ENCODE assay signal across 7 mouse cellular contexts in genomic region chr5:96768846-96769471, GRCm38 (mm10). TPM values are rescaled to one million over a fixed set of nuclear protein-coding genes. Genes with fewer than 3 reads are reported as not detected.
A peak's percentile ranks its signal among the peaks of the same experiment; 100 is the strongest.
DNase-seq lines count a peak whose midpoint lies in the region; ATAC-seq and TF ChIP-seq lines count a peak whose summit lies in the region.

No protein-coding gene starts in this region.

- 0 out of 2 replicates have a peak, but pooled peaks cover 5% of the 10 kb centered on the region for H3K36me3 ChIP-seq in lung, embryonic 14.5 days (ENCODE audit: insufficient read depth)

- peak; percentile 89 for TF ChIP-seq CTCF in lung, embryonic 14.5 days (IDR thresholded peaks at IDR 0.05; ENCODE audit: low read depth)

- peak; percentile 77 for ATAC-seq in common myeloid progenitor, adult 5-6 weeks (replicated peaks; ENCODE audit: low read depth, poor library complexity, severe bottlenecking)
- ATAC-seq in lung, embryonic 14.5 days (ENCODE audit: insufficient read depth), result no peak

- no peak overlapping the region for H3K9ac ChIP-seq in lung, embryonic 14.5 days

- no peaks in the 10 kb centered on the region for H3K9me3 ChIP-seq in lung, embryonic 14.5 days (ENCODE audit: low read depth, low read length)

- 58% methylated on average over 10 of the region's 10 CpGs for WGBS in large intestine, adult 2 months
- 50% methylated on average over 10 of the region's 10 CpGs for WGBS in lung, embryonic 14.5 days

- H3K4me1 ChIP-seq in lung, embryonic 14.5 days (ENCODE audit: insufficient read depth), result no peaks in the 10 kb centered on the region

- intact Hi-C loops in gastrocnemius, postnatal 14 days (cut with DNase I; ENCODE audit: low total_unique reads), result loop anchor here (10.0 kb wide), 1 partner anchor 504 kb away; no protein-coding TSS in a partner anchor

- H3K27ac ChIP-seq in lung, embryonic 14.5 days (ENCODE audit: low read depth), result no peak overlapping the region

- H3K4me2 ChIP-seq in lung, embryonic 14.5 days, result no peak overlapping the region

- DNase-seq in ES-CJ7 (ENCODE audit: low read depth, low spot score), result peak; percentile 42
- peak; percentile 42 to 85 for DNase-seq in adrenal gland, adult (ENCODE audit: inconsistent age in 2 of 2, low spot score in 1 of 2)
- DNase-seq in gastrocnemius, postnatal 14 days, result peak; percentile 39
- DNase-seq in large intestine, adult 2 months (ENCODE audit: low read depth, low spot score), result peak; percentile 38
- peak; percentile 89 for DNase-seq in lung, embryonic 14.5 days
- DNase-seq in right cerebral cortex, adult 2 months (ENCODE audit: low spot score in 2 of 2), result peak; percentile 87 to 90

- H3K27me3 ChIP-seq in lung, embryonic 14.5 days (ENCODE audit: insufficient read depth, low read length), result no peaks in the 10 kb centered on the region

- no peak overlapping the region for H3K4me3 ChIP-seq in lung, embryonic 14.5 days (ENCODE audit: low read depth, low read length)

RNA-seq across cellular contexts. Expression of gene Anxa3, which starts 24.2 kb away (rescaled TPM):
- 76.5 and 81.3 TPM in 2 replicates for total RNA-seq in common myeloid progenitor, adult 5-6 weeks (2017)
- 10 to 100 TPM; 16.6 to 22.5 TPM for total RNA-seq in gastrocnemius, postnatal 14 days (2021)
- polyA plus RNA-seq in large intestine, adult 2 months (2012; rRNA removed), result 6.5 and 7.3 TPM in 2 replicates
- polyA plus RNA-seq in lung, embryonic 14.5 days (2014; fragmentation: Nextera tagmentation; extraction: Ambion mirVana), result 53.0 and 55.2 TPM in 2 replicates

Comparison
In these comparisons a context has a peak if more than half of its experiments do, and no peak if none do; other contexts are left out.
1. DNase-seq: peak in every context shown above with its lines; median percentile 89 in lung, embryonic 14.5 days; 88 in right cerebral cortex, adult 2 months; 64 in adrenal gland, adult; 42 in ES-CJ7; 39 in gastrocnemius, postnatal 14 days; 38 in large intestine, adult 2 months.